Mouse (Mus musculus) heart, embryonic 14.5 days (tissue): Measurements from ENCODE around the gene Lyrm9. TPM values are rescaled to one million over a fixed set of nuclear protein-coding genes. Genes with fewer than 3 reads are reported as not detected.
A peak's percentile ranks its signal among the peaks of the same experiment; 100 is the strongest.

Experiments
- ATAC-seq: fragments of 200-750 bp; cut with Nextera tagmentation; 2 replicates; pipeline ENCODE4 v1.8.0; 2017; ENCODE audit warnings: low read depth, moderate TSS enrichment; ENCODE audit not compliant: insufficient number of reproducible peaks, insufficient read depth, low FRiP score
- H3K27ac ChIP-seq, 2 experiments: fragments of 200-500 bp in 1 of 2; fragments of 300-500 bp in 1 of 2; sonication (generic) in 1 of 2; replicated peaks in 1 of 2; 2 replicates each; pipeline ENCODE4 v1.5.1; 2012 to 2014; ENCODE audit warnings: low read depth in 2 of 2, low read length in 2 of 2, control low read depth in 1 of 2, mild to moderate bottlenecking in 1 of 2, mixed read lengths in 1 of 2; ENCODE audit not compliant: control insufficient read depth in 1 of 2, insufficient read depth in 1 of 2
- H3K27me3 ChIP-seq: fragments of 300-500 bp; sonication (generic); 2 replicates; pipeline ENCODE4 v1.6.1; 2014; ENCODE audit warnings: mild to moderate bottlenecking, low read length, control low read depth; ENCODE audit not compliant: control insufficient read depth, insufficient read depth
- H3K36me3 ChIP-seq: fragments of 300-500 bp; sonication (generic); 2 replicates; pipeline ENCODE4 v1.6.1; 2014; ENCODE audit warnings: mild to moderate bottlenecking, control low read depth, low read length, mixed read lengths; ENCODE audit not compliant: control insufficient read depth, insufficient read depth
- H3K4me1 ChIP-seq, 2 experiments: fragments of 200-500 bp in 1 of 2; fragments of 300-500 bp in 1 of 2; sonication (generic) in 1 of 2; 2 replicates each; pipeline ENCODE4 v1.6.1; 2012 to 2014; ENCODE audit warnings: low read length in 2 of 2, control low read depth in 1 of 2, mixed read lengths in 1 of 2; ENCODE audit not compliant: control insufficient read depth in 2 of 2, insufficient read depth in 2 of 2
- H3K4me2 ChIP-seq: fragments of 300-500 bp; sonication (generic); 2 replicates; pipeline ENCODE4 v1.6.1; 2014; ENCODE audit warnings: mild to moderate bottlenecking, low read length
- H3K4me3 ChIP-seq, 2 experiments: fragments of 200-500 bp in 1 of 2; fragments of 300-500 bp in 1 of 2; sonication (generic) in 1 of 2; 2 replicates each; pipeline ENCODE4 v1.5.1; 2012 to 2014; ENCODE audit warnings: low read length in 2 of 2, mild to moderate bottlenecking in 2 of 2, control low read depth in 1 of 2, low read depth in 1 of 2, moderate library complexity in 1 of 2; ENCODE audit not compliant: control insufficient read depth in 1 of 2, insufficient read depth in 1 of 2
- H3K9ac ChIP-seq: fragments of 300-500 bp; sonication (generic); 2 replicates; pipeline ENCODE4 v1.6.1; 2014; ENCODE audit warnings: mild to moderate bottlenecking, low read length
- H3K9me3 ChIP-seq: fragments of 300-500 bp; sonication (generic); 2 replicates; pipeline ENCODE4 v1.6.1; 2016; ENCODE audit warnings: low read length, control low read depth; ENCODE audit not compliant: control insufficient read depth
- WGBS: fragments of 180-500 bp; shearing (Covaris S2); extraction: QIAGEN DNeasy Blood & Tissue Kit; methylation state at CpG from one replicate; pipeline ENCODE4 v1.1.7; 2014; 5-methylcytosine and 5-hydroxymethylcytosine counted together
- polyA plus RNA-seq: library from polyadenylated mRNA; unstranded; fragments of >200 nt; fragmentation: Nextera tagmentation; extraction: Ambion mirVana; gene quantifications from 2 replicates; pipeline ENCODE4 v1.2.1, GENCODE M21; 2014

Lyrm9 gene
- polyA plus RNA-seq, result 31.0 and 41.2 TPM in 2 replicates

GRCm38 (mm10) chr11:78826442-78827013, at the start of gene Lyrm9:
TSS of gene Lyrm9 (plus strand) at chr11:78826584.
- H3K4me3 ChIP-seq, result peak within 1 kb of the TSS; percentile 59 to 76
- H3K27ac ChIP-seq, result peak within 1 kb of the TSS; percentile 46 to 64
- H3K9me3 ChIP-seq, result no peaks in the 10 kb centered on the region
- H3K36me3 ChIP-seq, result no peaks in the 10 kb centered on the region
- peak within 1 kb of the TSS; percentile 73 for H3K4me2 ChIP-seq
- H3K27me3 ChIP-seq, result no peaks in the 10 kb centered on the region
- H3K9ac ChIP-seq, result peak within 1 kb of the TSS; percentile 80
- H3K4me1 ChIP-seq, result peaks cover 24 to 43% of the 10 kb centered on the region in 2 experiments
- under 1% methylated on average over 51 of the region's 51 CpGs for WGBS
- ATAC-seq, result peak; percentile 82

DNA sequence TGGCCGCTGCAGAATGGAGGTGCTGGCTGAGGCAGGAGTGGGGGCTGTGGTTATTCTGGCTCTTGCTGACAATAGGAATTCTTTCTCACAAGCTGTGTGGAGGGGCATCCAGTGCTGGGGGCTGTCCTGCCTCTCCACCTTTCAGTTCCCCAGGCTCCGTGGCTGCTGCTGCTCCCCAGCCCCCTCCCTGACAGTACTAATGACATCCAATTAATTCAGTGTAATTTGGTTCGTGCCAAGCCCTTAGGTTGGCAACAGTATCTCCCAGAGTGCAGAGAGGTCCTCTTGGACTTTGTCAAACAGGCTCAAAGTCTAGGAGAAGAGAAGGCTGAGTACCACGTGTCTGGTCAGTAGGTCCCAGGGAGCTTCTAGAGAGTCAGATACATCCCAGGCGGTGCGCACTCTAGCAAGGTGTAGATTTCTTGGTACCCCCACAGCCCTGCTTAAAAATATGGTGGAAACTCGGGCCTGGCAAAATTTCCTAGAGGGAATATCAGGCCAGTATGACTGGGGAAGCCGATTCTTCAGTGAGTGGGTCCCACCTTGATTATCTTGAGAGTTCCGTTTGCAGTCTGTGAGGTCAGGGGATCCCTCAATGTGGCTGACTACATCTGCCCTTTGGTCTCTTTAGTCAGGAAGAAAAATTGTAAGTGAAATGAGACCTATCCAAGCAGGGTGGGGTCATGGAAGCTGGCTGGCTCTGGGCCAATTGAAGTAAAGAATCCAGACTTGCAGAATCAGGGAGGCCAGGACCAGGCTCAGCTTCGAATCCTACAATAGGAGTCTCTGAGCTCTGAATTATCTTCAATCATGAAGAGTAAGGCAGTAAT, 48.3 kb upstream of the Lyrm9 start:
- H3K9ac ChIP-seq, result no peak overlapping the region
- no peak overlapping the region for H3K27ac ChIP-seq
- H3K27me3 ChIP-seq, result no peaks in the 10 kb centered on the region
- peaks cover 3 to 8% of the 10 kb centered on the region in 2 experiments for H3K4me1 ChIP-seq
- no peak overlapping the region for H3K4me3 ChIP-seq
- no peak overlapping the region for H3K4me2 ChIP-seq
- ATAC-seq, result no peak
- WGBS, result 60% methylated on average over 10 of the region's 10 CpGs
- no peaks in the 10 kb centered on the region for H3K9me3 ChIP-seq
- no peaks in the 10 kb centered on the region for H3K36me3 ChIP-seq

DNA sequence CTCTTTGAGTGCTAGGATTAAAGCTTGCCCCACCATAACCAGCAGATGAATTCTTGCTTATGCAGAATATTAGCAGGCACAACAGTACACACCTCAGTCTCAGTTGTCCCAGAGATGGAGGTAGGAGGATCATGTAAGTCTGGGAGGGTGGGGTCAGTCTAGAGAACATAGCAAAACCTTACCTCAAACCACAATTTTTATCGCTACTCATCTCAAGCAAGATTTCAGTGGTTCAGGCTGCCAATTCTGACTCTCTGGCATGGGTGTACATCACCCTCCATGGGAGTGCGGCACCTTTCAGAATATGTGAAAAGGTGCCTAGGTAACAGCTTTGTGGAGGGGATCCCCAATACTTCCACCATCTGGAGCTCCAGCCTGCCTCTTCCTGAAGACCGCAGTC, 46.4 kb upstream of the Lyrm9 start:
- Histone ChIP-seq H3K4me3 (no peak overlapping the region), H3K27me3 (no peaks in the 10 kb centered on the region), H3K4me2 (no peak overlapping the region), H3K9ac (no peak overlapping the region), H3K4me1 (peaks cover 8 to 9% of the 10 kb centered on the region in 2 experiments; a peak in 3 of 4 replicates), H3K36me3 (no peaks in the 10 kb centered on the region), H3K27ac (no peak overlapping the region), H3K9me3 (no peaks in the 10 kb centered on the region)
- no peak for ATAC-seq
- 95% methylated on average over 3 of the region's 3 CpGs for WGBS

DNA sequence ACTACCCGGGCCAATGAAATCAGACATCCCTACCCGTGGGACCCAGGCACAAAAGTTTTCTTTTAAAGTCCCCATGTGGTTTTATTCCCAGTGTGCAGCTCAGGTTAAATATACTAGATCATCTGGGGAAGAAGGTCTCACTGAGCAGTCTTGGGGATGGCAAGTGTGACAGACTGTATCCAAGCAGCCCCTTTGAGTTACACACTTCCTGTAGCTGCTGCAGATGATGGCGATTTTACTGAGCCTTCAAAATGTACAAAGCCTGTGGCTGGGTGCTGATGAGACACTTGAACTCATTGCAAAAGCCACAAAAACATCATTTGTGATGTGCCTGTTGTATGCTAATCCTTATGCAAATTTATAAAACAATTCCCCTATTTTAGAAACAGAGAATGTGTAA, 45.8 kb upstream of the Lyrm9 start:
- no peak overlapping the region for H3K4me3 ChIP-seq
- no peaks in the 10 kb centered on the region for H3K36me3 ChIP-seq
- H3K4me1 ChIP-seq, result peaks cover 8 to 11% of the 10 kb centered on the region in 2 experiments
- H3K27me3 ChIP-seq, result no peaks in the 10 kb centered on the region
- H3K27ac ChIP-seq, result no peak overlapping the region
- ATAC-seq, result no peak
- H3K4me2 ChIP-seq, result no peak overlapping the region
- WGBS, result 78% methylated on average over 3 of the region's 3 CpGs
- H3K9ac ChIP-seq, result no peak overlapping the region
- no peaks in the 10 kb centered on the region for H3K9me3 ChIP-seq

GRCm38 (mm10) chr11:78782326-78782725, 44.1 kb upstream of the Lyrm9 start:
- no peaks in the 10 kb centered on the region for H3K27me3 ChIP-seq
- no peaks in the 10 kb centered on the region for H3K36me3 ChIP-seq
- 58% methylated on average over 5 of the region's 5 CpGs for WGBS

DNA sequence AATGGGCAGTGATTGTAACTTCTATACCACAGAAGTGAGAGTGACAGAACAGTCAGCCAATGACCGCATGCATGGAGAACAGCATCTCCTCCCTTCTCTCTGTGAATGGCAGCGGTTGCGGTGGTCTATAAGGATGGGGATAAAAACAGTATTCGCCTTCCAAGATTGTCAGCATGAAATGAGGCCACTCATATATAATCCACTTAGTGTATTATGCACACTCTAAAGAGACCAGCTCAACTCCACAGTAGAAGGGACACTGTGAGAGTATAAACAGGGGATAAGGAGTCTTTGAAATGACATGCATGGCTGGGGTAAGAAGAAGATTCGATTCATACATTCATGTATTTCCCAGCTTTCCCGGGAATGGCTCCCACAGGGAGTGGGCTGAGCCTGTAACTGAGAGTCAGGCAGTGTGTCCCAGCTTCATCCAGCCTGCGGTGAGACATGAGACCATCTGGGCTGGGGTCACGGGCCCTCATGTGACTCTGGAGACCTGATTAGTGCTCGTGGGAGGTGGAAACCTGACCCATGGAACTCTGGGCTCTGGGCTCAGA, 43.5 kb upstream of the Lyrm9 start:
- H3K36me3 ChIP-seq, result no peaks in the 10 kb centered on the region
- no peaks in the 10 kb centered on the region for H3K27me3 ChIP-seq
- 70% methylated on average over 9 of the region's 9 CpGs for WGBS
- H3K27ac ChIP-seq, result no peak overlapping the region
- no peak for ATAC-seq
- peaks cover 14 to 21% of the 10 kb centered on the region in 2 experiments for H3K4me1 ChIP-seq
- no peak overlapping the region for H3K9ac ChIP-seq
- H3K9me3 ChIP-seq, result no peaks in the 10 kb centered on the region
- no peak overlapping the region for H3K4me3 ChIP-seq
- H3K4me2 ChIP-seq, result no peak overlapping the region

More at GRCm38 (mm10) chr11:78782326-78782725, 44.1 kb upstream of the Lyrm9 start:
- no peak overlapping the region for H3K27ac ChIP-seq
- H3K4me1 ChIP-seq, result peaks cover 14 to 21% of the 10 kb centered on the region in 2 experiments
- no peak for ATAC-seq
- no peak overlapping the region for H3K4me3 ChIP-seq
- H3K4me2 ChIP-seq, result no peak overlapping the region
- H3K9ac ChIP-seq, result no peak overlapping the region
- no peaks in the 10 kb centered on the region for H3K9me3 ChIP-seq

DNA sequence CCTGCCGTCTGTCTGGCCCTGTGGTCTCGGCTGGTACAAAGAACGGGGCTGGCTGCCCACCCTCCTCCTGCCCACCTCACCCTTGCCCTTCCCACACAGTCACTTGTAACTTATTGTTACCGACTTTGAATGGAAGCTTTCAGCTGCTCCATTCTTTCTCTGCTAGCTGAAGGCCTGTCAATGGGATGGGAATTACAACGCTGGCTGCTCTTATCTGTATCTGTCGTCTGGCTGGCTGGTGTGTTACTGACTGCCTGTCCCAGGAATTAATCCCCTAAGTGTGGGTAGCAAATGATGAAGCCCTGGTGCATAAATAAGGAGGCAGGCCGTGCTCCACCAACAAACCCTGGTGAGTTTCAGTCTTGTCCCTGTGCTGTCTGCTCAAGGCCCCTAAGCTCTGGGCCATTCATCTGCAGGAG, 40.4 kb upstream of the Lyrm9 start:
- no peaks in the 10 kb centered on the region for H3K9me3 ChIP-seq
- no peak overlapping the region for H3K9ac ChIP-seq
- no peak for ATAC-seq
- H3K4me3 ChIP-seq, result no peak overlapping the region
- no peak overlapping the region for H3K4me2 ChIP-seq
- peaks cover 14 to 22% of the 10 kb centered on the region in 2 experiments for H3K4me1 ChIP-seq
- no peaks in the 10 kb centered on the region for H3K36me3 ChIP-seq
- H3K27ac ChIP-seq, result peak overlapping the region; percentile 25 to 47; a peak in 1 of 4 replicates
- H3K27me3 ChIP-seq, result no peaks in the 10 kb centered on the region
- 10% methylated on average over 7 of the region's 7 CpGs for WGBS
